Mouse (Mus musculus) small intestine, adult 2 months (tissue): ENCODE data around the gene Kyat1.

Experiments
- CTCF ChIP-seq: fragments of 200-500 bp; IDR thresholded peaks from 2 replicates; pipeline ENCODE4 v1.5.1; 2012; ENCODE audit warnings: low read depth, mild to moderate bottlenecking, control low read depth, inconsistent platforms, low read length, moderate library complexity, mixed read lengths; ENCODE audit not compliant: insufficient replicate concordance, insufficient read length; ENCODE audit errors: extremely low read depth
- POLR2A ChIP-seq: fragments of 200-500 bp; IDR thresholded peaks from 2 replicates; pipeline ENCODE4 v1.6.1; 2012; ENCODE audit warnings: low read depth, mild to moderate bottlenecking, control low read depth, inconsistent platforms, low read length, moderate library complexity

- TF ChIP-seq CTCF = no peak
- peak; percentile 94 for TF ChIP-seq POLR2A
These were observed 34.2 kb downstream of the Kyat1 start, which contains the start of gene Endog for GRCm38 (mm10) chr2:30171371-30171996.
